Mouse (Mus musculus) liver, embryonic 14.5 days (tissue): ENCODE measurements around the gene Adck2.

Experiments used
- CTCF ChIP-seq: IDR thresholded peaks from 2 replicates; pipeline ENCODE4 v1.5.1; 2016; ENCODE audit warnings: antibody characterized with exemption, low read depth, control low read depth
- EP300 ChIP-seq: IDR thresholded peaks from 2 replicates; pipeline ENCODE4 v1.6.1; 2016; ENCODE audit warnings: antibody characterized with exemption, low read depth

DNA sequence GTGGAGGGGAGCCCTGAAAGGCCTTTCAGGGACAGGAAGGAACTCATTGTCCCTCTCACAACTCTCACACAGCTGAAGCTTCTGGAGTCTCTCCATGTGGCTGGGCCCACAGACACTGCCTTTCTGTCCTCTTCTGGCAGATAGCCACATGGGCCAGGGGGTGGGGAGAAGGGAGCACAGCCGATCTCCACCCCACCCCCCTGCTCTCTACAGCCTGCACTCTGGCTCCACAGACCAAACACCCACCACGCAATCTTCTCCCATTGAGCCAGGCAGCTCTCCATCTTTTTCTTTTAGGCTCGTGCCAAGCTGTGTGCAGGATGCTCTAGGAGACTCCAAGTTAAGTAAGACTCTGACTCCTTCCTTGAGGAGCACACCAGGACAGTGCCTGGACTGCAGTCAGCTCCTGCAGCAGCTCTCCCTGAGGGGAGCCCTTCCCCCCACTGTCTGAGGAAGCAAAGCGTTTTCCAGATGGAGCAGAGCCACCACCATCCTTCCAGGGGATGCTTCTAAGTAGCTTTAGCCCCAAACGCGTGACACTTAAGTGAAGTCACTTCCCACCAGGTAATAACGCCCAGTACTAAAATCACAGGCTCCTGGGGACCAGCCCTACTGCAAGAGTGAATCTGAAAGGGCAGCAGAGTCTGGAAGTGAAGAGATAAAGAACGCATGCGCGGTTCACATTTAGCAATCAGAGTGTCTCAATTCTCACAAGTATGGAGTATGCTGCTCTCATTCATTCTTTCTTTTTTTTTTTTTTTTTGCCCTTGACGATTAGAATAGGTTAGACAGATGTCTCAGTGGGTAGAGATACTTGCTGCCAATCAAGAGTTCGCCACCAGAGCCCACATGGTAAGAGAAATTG, 44.8 kb upstream of the Adck2 start:
- TF ChIP-seq CTCF (no peak), EP300 (no peak)
